Mouse (Mus musculus) intestine, embryonic 15.5 days (tissue): ENCODE measurements around the gene Psma7. TPM values are rescaled to one million over a fixed set of nuclear protein-coding genes. Genes with fewer than 3 reads are reported as not detected.

Experiments
- ATAC-seq: fragments of 200-750 bp; cut with Nextera tagmentation; 2 replicates; pipeline ENCODE4 v1.8.0; 2017; ENCODE audit warnings: moderate TSS enrichment, moderate library complexity
- H3K27ac ChIP-seq: fragments of 300-500 bp; sonication (generic); 2 replicates; pipeline ENCODE4 v1.5.1; 2015; ENCODE audit warnings: mild to moderate bottlenecking, inconsistent platforms
- H3K27me3 ChIP-seq: fragments of 300-500 bp; sonication (generic); replicated peaks from 2 replicates; pipeline ENCODE4 v1.6.1; 2015; ENCODE audit warnings: inconsistent platforms
- H3K36me3 ChIP-seq: fragments of 300-500 bp; sonication (generic); 2 replicates; pipeline ENCODE4 v1.6.1; 2015; ENCODE audit warnings: inconsistent platforms
- H3K4me1 ChIP-seq: fragments of 300-500 bp; sonication (generic); replicated peaks from 2 replicates; pipeline ENCODE4 v1.6.1; 2015; ENCODE audit warnings: inconsistent platforms
- H3K4me2 ChIP-seq: fragments of 300-500 bp; sonication (generic); replicated peaks from 2 replicates; pipeline ENCODE4 v1.6.1; 2015; ENCODE audit warnings: mild to moderate bottlenecking, inconsistent platforms
- H3K4me3 ChIP-seq: fragments of 300-500 bp; sonication (generic); replicated peaks from 2 replicates; pipeline ENCODE4 v1.5.1; 2015; ENCODE audit warnings: inconsistent platforms
- H3K9ac ChIP-seq: fragments of 300-500 bp; sonication (generic); 2 replicates; pipeline ENCODE4 v1.6.1; 2015; ENCODE audit warnings: inconsistent platforms
- H3K9me3 ChIP-seq: fragments of 300-500 bp; sonication (generic); 2 replicates; pipeline ENCODE4 v1.6.1; 2016; ENCODE audit warnings: inconsistent platforms
- WGBS: fragments of 180-500 bp; shearing (Covaris S2); methylation state at CpG from one replicate; pipeline ENCODE4 v1.1.7; 2015; 5-methylcytosine and 5-hydroxymethylcytosine counted together
- polyA plus RNA-seq: library from polyadenylated mRNA; unstranded; fragments of >200 nt; fragmentation: Nextera tagmentation; extraction: Ambion mirVana; gene quantifications from 2 replicates; pipeline ENCODE4 v1.2.1, GENCODE M21; 2015

The Psma7 gene
- polyA plus RNA-seq: 584 and 619 TPM in 2 replicates

GRCm38 (mm10) chr2:180042256-180042857 is at the start of gene Psma7, which contains the start of gene Ss18l1:
TSS of gene Psma7 (minus strand) at chr2:180042433.
TSS of gene Ss18l1 (plus strand) at chr2:180042509.
- ATAC-seq: peak; percentile 97
- Histone ChIP-seq H3K27me3 (no peaks in the 10 kb centered on the region), H3K9ac (peak within 1 kb of the TSS; percentile 89), H3K4me2 (peak within 1 kb of the TSS; percentile 94), H3K4me1 (peaks cover 19% of the 10 kb centered on the region), H3K9me3 (no peaks in the 10 kb centered on the region), H3K4me3 (peak within 1 kb of the TSS; percentile 99), H3K36me3 (peaks cover 16% of the 10 kb centered on the region), H3K27ac (peak within 1 kb of the TSS; percentile 90)
- under 1% methylated on average over 77 of the region's 78 CpGs for WGBS

GRCm38 (mm10) chr2:180090285-180090684 is 48.1 kb upstream of the Psma7 start:
- Histone ChIP-seq H3K4me1 (no peaks in the 10 kb centered on the region), H3K9ac (no peak overlapping the region), H3K36me3 (0 out of 2 replicates have a peak, but pooled peaks cover 5% of the 10 kb centered on the region), H3K27me3 (0 out of 2 replicates have a peak, but pooled peaks cover 2% of the 10 kb centered on the region), H3K9me3 (no peaks in the 10 kb centered on the region), H3K4me2 (no peak overlapping the region), H3K4me3 (no peak overlapping the region), H3K27ac (no peak overlapping the region)
- 59% methylated on average over 11 of the region's 11 CpGs for WGBS
- no peak for ATAC-seq

- Histone ChIP-seq H3K9me3 (no peaks in the 10 kb centered on the region), H3K4me2 (no peak overlapping the region), H3K27ac (no peak overlapping the region), H3K36me3 (0 out of 2 replicates have a peak, but pooled peaks cover 6% of the 10 kb centered on the region), H3K4me1 (no peaks in the 10 kb centered on the region), H3K9ac (no peak overlapping the region), H3K27me3 (0 out of 2 replicates have a peak, but pooled peaks cover 2% of the 10 kb centered on the region), H3K4me3 (no peak overlapping the region)
- WGBS: 92% methylated on average over 4 of the region's 4 CpGs
- no peak for ATAC-seq
Measured at GRCm38 (mm10) chr2:180087472-180087871, 45.2 kb upstream of the Psma7 start.

DNA sequence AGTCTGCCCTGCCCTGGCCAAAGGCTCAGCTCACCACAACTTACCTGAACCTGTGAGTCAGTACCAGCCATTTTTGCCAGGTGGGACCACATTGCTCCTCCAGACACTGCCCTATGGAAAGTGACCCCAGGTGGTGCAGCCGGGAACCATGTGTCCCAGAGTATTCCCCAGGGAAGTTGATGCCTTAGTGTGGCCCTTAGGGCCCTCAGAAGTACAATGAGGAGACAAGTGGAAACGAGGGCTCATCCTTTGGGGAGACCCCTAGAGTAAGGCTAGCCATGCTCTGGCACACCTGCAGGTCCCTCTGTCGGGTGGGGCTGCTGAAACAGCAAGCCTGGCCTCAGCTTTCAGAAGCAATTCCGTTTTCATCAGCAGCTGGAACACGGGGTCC is 44.4 kb upstream of the Psma7 start:
- 0 out of 2 replicates have a peak, but pooled peaks cover 6% of the 10 kb centered on the region for H3K36me3 ChIP-seq
- H3K27me3 ChIP-seq: 0 out of 2 replicates have a peak, but pooled peaks cover 2% of the 10 kb centered on the region
- H3K4me2 ChIP-seq: no peak overlapping the region
- no peak overlapping the region for H3K27ac ChIP-seq
- no peaks in the 10 kb centered on the region for H3K4me1 ChIP-seq
- H3K9ac ChIP-seq: no peak overlapping the region
- ATAC-seq: no peak
- H3K4me3 ChIP-seq: no peak overlapping the region
- WGBS: 88% methylated on average over 5 of the region's 5 CpGs
- H3K9me3 ChIP-seq: no peaks in the 10 kb centered on the region

DNA sequence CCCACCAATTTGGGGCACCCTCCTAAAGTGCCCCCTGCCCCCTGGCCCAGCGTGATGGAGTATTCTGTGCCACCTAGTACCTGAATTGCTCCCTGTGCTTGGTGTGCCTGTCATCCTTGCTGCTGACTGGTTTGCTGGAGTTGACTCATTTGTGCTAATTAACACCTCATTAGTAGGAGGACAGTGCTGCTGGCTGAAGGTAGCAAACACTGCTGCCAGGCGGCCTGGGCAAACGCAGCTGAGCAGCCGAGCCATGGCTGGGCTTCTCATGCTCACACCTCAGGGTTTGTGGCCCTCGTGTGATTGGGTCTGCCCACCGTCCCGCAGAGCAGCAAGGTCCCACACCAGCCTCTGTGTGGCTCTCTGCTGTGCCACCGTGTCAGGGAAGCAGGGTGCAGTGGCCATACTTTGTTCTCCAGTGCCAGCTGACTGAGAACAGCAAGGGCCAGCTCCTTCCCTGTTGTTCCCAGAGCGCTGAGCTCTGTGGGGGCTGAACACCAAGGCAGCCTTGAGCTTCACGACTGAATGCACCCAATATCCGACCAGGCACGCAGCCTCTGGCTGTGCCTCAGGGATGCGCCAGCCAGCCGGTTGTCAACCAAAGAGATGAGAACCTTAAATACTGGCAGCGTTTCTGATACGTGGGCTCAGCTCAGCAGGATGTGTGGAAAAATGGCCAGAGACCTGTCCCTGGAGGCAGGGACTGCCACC is 43.8 kb upstream of the Psma7 start:
- no peak overlapping the region for H3K4me2 ChIP-seq
- WGBS: 75% methylated on average over 16 of the region's 16 CpGs
- H3K9ac ChIP-seq: no peak overlapping the region
- H3K9me3 ChIP-seq: no peaks in the 10 kb centered on the region
- H3K4me1 ChIP-seq: no peaks in the 10 kb centered on the region
- H3K36me3 ChIP-seq: 0 out of 2 replicates have a peak, but pooled peaks cover 6% of the 10 kb centered on the region
- H3K27me3 ChIP-seq: 0 out of 2 replicates have a peak, but pooled peaks cover 2% of the 10 kb centered on the region
- H3K27ac ChIP-seq: no peak overlapping the region
- no peak overlapping the region for H3K4me3 ChIP-seq
- no peak for ATAC-seq

- Histone ChIP-seq H3K9me3 (no peaks in the 10 kb centered on the region), H3K27me3 (no peaks in the 10 kb centered on the region), H3K36me3 (0 out of 2 replicates have a peak, but pooled peaks cover 6% of the 10 kb centered on the region), H3K4me2 (no peak overlapping the region), H3K9ac (no peak overlapping the region), H3K4me3 (no peak overlapping the region), H3K27ac (no peak overlapping the region), H3K4me1 (no peaks in the 10 kb centered on the region)
- WGBS: 30% methylated on average over 3 of the region's 3 CpGs
- ATAC-seq: no peak
Measured at GRCm38 (mm10) chr2:180084565-180084964, 42.3 kb upstream of the Psma7 start.

GRCm38 (mm10) chr2:180083063-180083462 is 40.8 kb upstream of the Psma7 start:
- H3K27ac ChIP-seq: no peak overlapping the region
- 91% methylated on average over 10 of the region's 10 CpGs for WGBS

GRCm38 (mm10) chr2:180080680-180081079 is 38.4 kb upstream of the Psma7 start:
- ATAC-seq: no peak
- H3K4me1 ChIP-seq: no peaks in the 10 kb centered on the region
- no peak overlapping the region for H3K4me3 ChIP-seq
- H3K9me3 ChIP-seq: no peaks in the 10 kb centered on the region
- H3K27ac ChIP-seq: no peak overlapping the region
- H3K27me3 ChIP-seq: no peaks in the 10 kb centered on the region
- no peak overlapping the region for H3K9ac ChIP-seq
- H3K4me2 ChIP-seq: no peak overlapping the region
- 0 out of 2 replicates have a peak, but pooled peaks cover 4% of the 10 kb centered on the region for H3K36me3 ChIP-seq
- 82% methylated on average over 8 of the region's 8 CpGs for WGBS

More at GRCm38 (mm10) chr2:180083063-180083462, 40.8 kb upstream of the Psma7 start:
- H3K9ac ChIP-seq: no peak overlapping the region
- no peak overlapping the region for H3K4me3 ChIP-seq
- H3K36me3 ChIP-seq: 0 out of 2 replicates have a peak, but pooled peaks cover 6% of the 10 kb centered on the region
- no peak for ATAC-seq
- no peaks in the 10 kb centered on the region for H3K9me3 ChIP-seq
- H3K27me3 ChIP-seq: no peaks in the 10 kb centered on the region
- H3K4me2 ChIP-seq: no peak overlapping the region
- H3K4me1 ChIP-seq: no peaks in the 10 kb centered on the region

DNA sequence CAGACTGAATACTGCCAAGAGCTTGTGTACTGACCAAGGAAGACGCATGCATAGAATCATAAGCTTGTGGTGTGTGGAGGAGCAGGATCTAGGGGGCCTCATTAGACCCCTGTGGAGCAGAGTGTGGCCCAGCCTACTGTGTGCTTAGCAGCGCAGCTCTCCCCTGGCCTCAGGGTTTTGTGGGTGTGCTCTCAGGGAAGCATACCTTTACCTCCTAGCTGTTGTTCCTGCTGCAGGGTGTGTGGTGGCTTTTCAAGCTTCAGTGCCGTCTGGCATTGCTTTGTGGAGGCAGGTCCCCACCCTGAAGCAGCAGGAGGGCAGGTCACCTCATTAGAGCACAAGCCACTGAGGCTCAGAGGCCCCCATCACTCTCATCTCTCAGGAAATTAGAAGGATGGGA is 35.4 kb upstream of the Psma7 start:
- Histone ChIP-seq H3K4me2 (no peak overlapping the region), H3K9me3 (no peaks in the 10 kb centered on the region), H3K27ac (no peak overlapping the region), H3K4me3 (no peak overlapping the region), H3K9ac (no peak overlapping the region), H3K36me3 (peaks cover 3% of the 10 kb centered on the region; the same call in 1 of the 2 replicates), H3K4me1 (no peaks in the 10 kb centered on the region), H3K27me3 (no peaks in the 10 kb centered on the region)
- ATAC-seq: no peak
- 72% methylated on average over 3 of the region's 3 CpGs for WGBS

DNA sequence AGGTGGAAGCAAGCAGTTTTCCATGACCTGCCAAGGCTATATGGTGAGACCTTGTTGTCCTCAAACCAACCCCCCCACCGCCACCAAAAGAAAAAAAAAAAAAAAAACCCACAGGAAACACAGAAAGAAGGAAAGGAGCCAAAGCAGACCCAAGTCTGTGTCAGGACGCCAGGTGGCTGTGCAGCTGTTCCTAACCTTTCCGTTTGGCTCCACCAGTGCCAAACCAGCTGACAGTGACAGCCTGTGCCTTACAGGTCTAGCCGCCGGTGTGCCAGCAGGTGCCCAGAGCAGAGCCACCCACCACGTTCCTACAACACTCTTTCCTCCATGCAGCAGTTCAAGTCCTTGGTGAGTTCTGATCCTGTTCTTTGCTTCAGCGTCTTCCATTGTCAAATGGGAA is 30.7 kb upstream of the Psma7 start:
- Histone ChIP-seq H3K27me3 (no peaks in the 10 kb centered on the region), H3K9me3 (no peaks in the 10 kb centered on the region), H3K4me1 (peaks cover 9% of the 10 kb centered on the region), H3K27ac (no peak overlapping the region), H3K36me3 (peaks cover 3% of the 10 kb centered on the region; the same call in 1 of the 2 replicates), H3K9ac (no peak overlapping the region), H3K4me2 (no peak overlapping the region), H3K4me3 (no peak overlapping the region)
- no peak for ATAC-seq
- 87% methylated on average over 7 of the region's 7 CpGs for whole genome bisulfite sequencing

DNA sequence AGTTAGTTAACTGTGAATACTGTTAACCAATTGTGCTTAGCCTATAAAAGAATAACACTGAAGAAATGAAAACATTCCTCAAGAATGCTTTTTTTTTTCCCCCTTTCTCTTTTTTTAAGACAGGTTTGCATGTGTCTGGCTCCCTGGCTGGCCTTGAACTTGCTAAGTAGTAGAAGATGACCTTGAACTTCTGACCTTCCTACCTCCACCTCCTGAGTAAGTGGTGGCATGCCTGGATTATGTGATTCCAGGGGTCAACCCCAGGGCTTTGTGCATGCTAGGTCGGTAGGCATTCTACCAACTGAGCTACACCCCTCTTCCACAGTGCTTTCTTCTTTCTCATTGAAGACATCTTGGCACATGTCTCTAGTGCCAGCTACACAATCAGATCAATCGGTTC is 29.4 kb upstream of the Psma7 start:
- Histone ChIP-seq H3K27ac (no peak overlapping the region), H3K4me2 (no peak overlapping the region), H3K27me3 (no peaks in the 10 kb centered on the region), H3K36me3 (peaks cover 3% of the 10 kb centered on the region; the same call in 1 of the 2 replicates), H3K9ac (no peak overlapping the region), H3K9me3 (no peaks in the 10 kb centered on the region), H3K4me1 (peaks cover 9% of the 10 kb centered on the region), H3K4me3 (no peak overlapping the region)
- no peak for ATAC-seq
- 84% methylated on average over 2 of the region's 2 CpGs for WGBS
